Mouse (Mus musculus): ENCODE measurements around the gene Rpl27a. TPM values are rescaled to one million over a fixed set of nuclear protein-coding genes. Genes with fewer than 3 reads are reported as not detected.
A peak's percentile ranks its signal among the peaks of the same experiment; 100 is the strongest.

Rpl27a gene
- polyA plus RNA-seq, 1 experiment from 2014 or later: 140 TPM

DNA sequence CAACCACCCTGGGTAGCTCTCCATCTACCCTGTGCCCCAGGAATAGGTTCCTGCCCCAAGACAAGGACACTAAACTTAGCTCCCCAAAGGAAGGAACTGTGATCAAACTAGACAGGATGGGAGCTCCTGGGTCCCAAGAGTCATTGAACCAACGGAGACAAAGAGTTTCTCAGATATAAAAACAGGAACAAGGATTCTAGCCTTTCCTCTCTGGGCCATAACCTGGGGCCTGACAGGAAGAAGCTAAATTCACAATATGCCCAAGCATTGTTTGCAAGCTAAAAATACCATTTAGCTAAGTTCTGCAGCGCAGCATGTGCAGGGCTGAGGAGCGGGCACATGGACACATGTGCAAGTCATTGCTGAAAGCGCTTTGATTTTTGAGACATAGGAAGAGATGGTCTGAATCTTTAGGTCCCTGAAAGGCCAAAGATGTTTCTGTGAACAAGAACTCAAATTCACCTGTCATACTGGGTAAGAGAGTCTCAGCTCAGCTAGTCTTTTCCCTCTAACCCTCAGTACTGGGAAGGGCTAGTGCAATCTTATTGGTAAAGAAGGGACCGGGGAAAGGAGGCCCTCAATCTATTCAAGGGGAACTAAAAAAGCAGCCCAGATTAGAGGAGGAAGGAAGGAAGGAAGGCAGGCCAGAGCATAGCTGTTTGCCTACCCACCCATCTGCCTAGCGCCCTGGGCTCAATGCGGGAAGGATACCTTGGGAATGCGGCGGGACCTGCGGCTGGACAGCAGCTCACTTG lies 22.8 kb downstream of the Rpl27a start:
- H3K36me3 ChIP-seq: peaks cover 70% of the 10 kb centered on the region
- H3K4me2 ChIP-seq (replicated peaks): no peak overlapping the region
- WGBS: 85% methylated on average over 10 of the region's 10 CpGs
- H3K27ac ChIP-seq (replicated peaks): no peak overlapping the region; the same call in 1 of the 2 replicates
- H3K9me3 ChIP-seq (replicated peaks): no peaks in the 10 kb centered on the region
- no peaks in the 10 kb centered on the region for H3K27me3 ChIP-seq
- H3K4me1 ChIP-seq: peaks cover 12% of the 10 kb centered on the region
- no peak overlapping the region for H3K4me3 ChIP-seq (replicated peaks)
- H3K9ac ChIP-seq: no peak overlapping the region
- no peak for ATAC-seq (ENCODE audit: insufficient number of reproducible peaks, low FRiP score, low TSS enrichment, low read depth)

DNA sequence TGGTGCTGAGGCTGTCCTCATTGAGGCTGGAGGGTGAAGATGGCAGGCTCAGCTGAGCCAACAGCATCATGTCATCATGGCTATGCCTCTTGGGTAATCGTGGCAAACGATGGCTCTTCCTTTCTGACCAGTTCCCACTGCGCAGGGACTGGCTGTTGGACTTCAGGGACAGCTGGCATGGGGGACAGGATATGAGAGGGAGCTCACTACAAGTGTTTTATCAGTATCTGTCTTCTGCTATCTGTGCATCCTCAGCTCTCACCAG lies 23.3 kb downstream of the Rpl27a start:
- 77% methylated on average over 3 of the region's 3 CpGs for WGBS
- no peak overlapping the region for H3K4me3 ChIP-seq (replicated peaks)
- no peak overlapping the region for H3K9ac ChIP-seq
- no peaks in the 10 kb centered on the region for H3K9me3 ChIP-seq (replicated peaks)
- no peaks in the 10 kb centered on the region for H3K27me3 ChIP-seq
- no peak overlapping the region for H3K4me2 ChIP-seq (replicated peaks)
- H3K27ac ChIP-seq (replicated peaks): no peak overlapping the region
- H3K4me1 ChIP-seq: peaks cover 7% of the 10 kb centered on the region
- ATAC-seq (ENCODE audit: insufficient number of reproducible peaks, low FRiP score, low TSS enrichment, low read depth): no peak
- peaks cover 67% of the 10 kb centered on the region for H3K36me3 ChIP-seq

DNA sequence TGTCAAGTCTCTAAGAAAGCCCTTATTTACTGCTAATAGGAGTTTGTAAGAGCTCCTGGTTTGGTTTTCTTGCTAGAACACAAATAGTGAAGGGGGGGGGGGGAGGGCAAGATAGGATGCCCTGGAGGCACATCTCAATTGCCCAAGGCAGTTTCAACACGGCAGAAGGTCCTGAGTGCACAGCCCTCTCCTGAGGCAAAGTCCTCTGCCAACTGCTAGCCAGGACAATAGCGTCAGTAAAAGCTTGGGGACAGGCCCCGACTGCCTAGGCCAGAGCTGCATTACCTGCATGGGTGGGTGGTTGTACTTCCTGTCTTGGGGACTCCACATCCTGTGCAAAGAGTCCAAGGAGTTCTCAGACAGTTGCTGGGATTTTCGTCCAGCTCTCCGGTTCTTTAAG lies 25.8 kb downstream of the Rpl27a start:
- peaks cover 61% of the 10 kb centered on the region for H3K36me3 ChIP-seq
- H3K4me1 ChIP-seq: peaks cover 5% of the 10 kb centered on the region
- no peaks in the 10 kb centered on the region for H3K27me3 ChIP-seq
- H3K4me2 ChIP-seq (replicated peaks): no peak overlapping the region
- H3K9ac ChIP-seq: no peak overlapping the region
- H3K9me3 ChIP-seq (replicated peaks): no peaks in the 10 kb centered on the region
- ATAC-seq (ENCODE audit: insufficient number of reproducible peaks, low FRiP score, low TSS enrichment, low read depth): no peak
- H3K27ac ChIP-seq (replicated peaks): no peak overlapping the region; the same call in 1 of the 2 replicates
- no peak overlapping the region for H3K4me3 ChIP-seq (replicated peaks)
- WGBS: 68% methylated on average over 5 of the region's 5 CpGs

GRCm38 (mm10) chr7:109545255-109545993 lies 26.5 kb downstream of the Rpl27a start:
- ATAC-seq (ENCODE audit: insufficient number of reproducible peaks, low FRiP score, low TSS enrichment, low read depth): no peak
- H3K9ac ChIP-seq: no peak overlapping the region
- H3K4me3 ChIP-seq (replicated peaks): no peak overlapping the region
- peaks cover 5% of the 10 kb centered on the region for H3K4me1 ChIP-seq
- peaks cover 62% of the 10 kb centered on the region for H3K36me3 ChIP-seq
- H3K27ac ChIP-seq (replicated peaks): 0 out of 2 replicates have a peak overlapping the region, but pooled peaks have one; percentile 13
- 73% methylated on average over 10 of the region's 10 CpGs for WGBS
- H3K27me3 ChIP-seq: no peaks in the 10 kb centered on the region
- no peak overlapping the region for H3K4me2 ChIP-seq (replicated peaks)
- H3K9me3 ChIP-seq (replicated peaks): no peaks in the 10 kb centered on the region

GRCm38 (mm10) chr7:109546186-109546585 lies 27.2 kb downstream of the Rpl27a start:
- Histone ChIP-seq H3K4me2 (replicated peaks) (no peak overlapping the region), H3K4me1 (peaks cover 5% of the 10 kb centered on the region), H3K9ac (no peak overlapping the region), H3K36me3 (peaks cover 61% of the 10 kb centered on the region), H3K4me3 (replicated peaks) (no peak overlapping the region), H3K27me3 (no peaks in the 10 kb centered on the region), H3K27ac (replicated peaks) (0 out of 2 replicates have a peak overlapping the region, but pooled peaks have one; percentile 13), H3K9me3 (replicated peaks) (no peaks in the 10 kb centered on the region)
- no peak for ATAC-seq (ENCODE audit: insufficient number of reproducible peaks, low FRiP score, low TSS enrichment, low read depth)
- WGBS: 82% methylated on average over 2 of the region's 2 CpGs

DNA sequence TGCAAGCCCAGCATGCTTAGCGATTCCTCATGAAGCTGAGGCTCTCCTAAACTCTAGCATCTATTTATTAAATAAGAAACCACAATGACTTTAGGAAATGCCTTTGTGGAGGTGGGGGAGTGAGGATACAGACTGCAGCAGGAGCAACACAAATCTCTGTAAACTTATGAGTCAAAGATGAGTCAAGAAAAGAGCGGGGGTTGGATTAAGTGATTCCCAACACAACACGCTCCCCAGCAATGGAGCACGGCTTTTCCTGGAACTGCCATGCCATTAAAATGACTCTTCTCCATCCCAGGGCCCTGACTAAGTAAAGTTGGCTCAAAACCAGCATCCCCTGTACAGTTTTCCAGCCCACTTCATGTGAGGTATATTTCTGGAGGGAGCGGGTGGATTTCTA lies 27.8 kb downstream of the Rpl27a start:
- H3K36me3 ChIP-seq: peaks cover 61% of the 10 kb centered on the region
- peaks cover 5% of the 10 kb centered on the region for H3K4me1 ChIP-seq
- H3K9me3 ChIP-seq (replicated peaks): no peaks in the 10 kb centered on the region
- H3K9ac ChIP-seq: no peak overlapping the region
- 71% methylated on average over 5 of the region's 5 CpGs for WGBS
- ATAC-seq (ENCODE audit: insufficient number of reproducible peaks, low FRiP score, low TSS enrichment, low read depth): no peak
- no peaks in the 10 kb centered on the region for H3K27me3 ChIP-seq
- no peak overlapping the region for H3K4me2 ChIP-seq (replicated peaks)
- no peak overlapping the region for H3K4me3 ChIP-seq (replicated peaks)
- no peak overlapping the region for H3K27ac ChIP-seq (replicated peaks)

- Histone ChIP-seq H3K36me3 (peaks cover 21% of the 10 kb centered on the region), H3K27ac (replicated peaks) (0 out of 2 replicates have a peak overlapping the region, but pooled peaks have one; percentile 5), H3K27me3 (no peaks in the 10 kb centered on the region), H3K9ac (no peak overlapping the region), H3K4me2 (replicated peaks) (no peak overlapping the region), H3K9me3 (replicated peaks) (no peaks in the 10 kb centered on the region), H3K4me1 (peaks cover 24% of the 10 kb centered on the region), H3K4me3 (replicated peaks) (no peak overlapping the region)
- no peak for ATAC-seq (ENCODE audit: insufficient number of reproducible peaks, low FRiP score, low TSS enrichment, low read depth)
- 57% methylated on average over 6 of the region's 6 CpGs for WGBS
Measured at GRCm38 (mm10) chr7:109559536-109559935, 40.6 kb downstream of the Rpl27a start.

- 35% methylated on average over 8 of the region's 8 CpGs for WGBS
- no peak overlapping the region for H3K4me2 ChIP-seq (replicated peaks)
- no peaks in the 10 kb centered on the region for H3K9me3 ChIP-seq (replicated peaks)
- H3K27me3 ChIP-seq: no peaks in the 10 kb centered on the region
- no peak overlapping the region for H3K9ac ChIP-seq
- peaks cover 24% of the 10 kb centered on the region for H3K4me1 ChIP-seq
- H3K4me3 ChIP-seq (replicated peaks): no peak overlapping the region
- peak overlapping the region; percentile 58; the same call in 1 of the 2 replicates for H3K27ac ChIP-seq (replicated peaks)
- H3K36me3 ChIP-seq: peaks cover 8% of the 10 kb centered on the region; the same call in 1 of the 2 replicates
- peak; percentile 74 for ATAC-seq (ENCODE audit: insufficient number of reproducible peaks, low FRiP score, low TSS enrichment, low read depth)
Measured at GRCm38 (mm10) chr7:109561466-109562153, 42.7 kb downstream of the Rpl27a start.

- ATAC-seq (ENCODE audit: insufficient number of reproducible peaks, low FRiP score, low TSS enrichment, low read depth): no peak
- peak overlapping the region; percentile 73 for H3K27ac ChIP-seq (replicated peaks)
- 0 out of 2 replicates have a peak, but pooled peaks cover 3% of the 10 kb centered on the region for H3K36me3 ChIP-seq
- 24% methylated on average over 4 of the region's 4 CpGs for whole genome bisulfite sequencing
- no peaks in the 10 kb centered on the region for H3K27me3 ChIP-seq
- 0 out of 2 replicates have a peak overlapping the region, but pooled peaks have one; percentile 1 for H3K4me2 ChIP-seq (replicated peaks)
- no peak overlapping the region for H3K4me3 ChIP-seq (replicated peaks)
- peaks cover 24% of the 10 kb centered on the region for H3K4me1 ChIP-seq
- no peak overlapping the region for H3K9ac ChIP-seq
- H3K9me3 ChIP-seq (replicated peaks): no peaks in the 10 kb centered on the region
Measured at GRCm38 (mm10) chr7:109562154-109562599, 43.2 kb downstream of the Rpl27a start.

DNA sequence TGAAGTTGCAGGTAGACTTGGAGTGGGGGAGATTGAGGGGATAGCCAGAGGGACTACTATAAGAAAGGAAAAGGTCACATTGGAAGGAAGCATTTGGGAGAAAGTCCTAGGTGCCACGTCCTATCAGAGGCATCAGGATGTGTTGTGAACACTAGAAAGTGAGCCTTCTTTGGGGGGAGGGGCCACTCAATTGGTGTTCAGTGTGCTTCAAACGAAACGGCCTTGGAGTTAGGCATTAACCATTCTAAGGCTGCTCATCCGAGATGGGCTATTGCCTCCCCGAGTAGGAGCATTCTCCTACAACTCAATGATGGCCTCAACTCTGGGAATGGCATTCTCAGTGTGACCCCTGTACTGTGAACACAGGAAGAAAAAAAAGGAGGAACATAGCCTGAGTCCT lies 43.7 kb downstream of the Rpl27a start:
- no peaks in the 10 kb centered on the region for H3K9me3 ChIP-seq (replicated peaks)
- no peaks in the 10 kb centered on the region for H3K27me3 ChIP-seq
- H3K4me1 ChIP-seq: peaks cover 24% of the 10 kb centered on the region
- ATAC-seq (ENCODE audit: insufficient number of reproducible peaks, low FRiP score, low TSS enrichment, low read depth): no peak
- no peak overlapping the region for H3K9ac ChIP-seq
- no peak overlapping the region for H3K4me3 ChIP-seq (replicated peaks)
- H3K4me2 ChIP-seq (replicated peaks): 0 out of 2 replicates have a peak overlapping the region, but pooled peaks have one; percentile 1
- H3K27ac ChIP-seq (replicated peaks): peak overlapping the region; percentile 73
- H3K36me3 ChIP-seq: 0 out of 2 replicates have a peak, but pooled peaks cover 3% of the 10 kb centered on the region
- WGBS: 51% methylated on average over 5 of the region's 5 CpGs

GRCm38 (mm10) chr7:109563775-109564362 lies 44.9 kb downstream of the Rpl27a start:
- peak; percentile 64; the same call in 1 of the 2 replicates for ATAC-seq (ENCODE audit: insufficient number of reproducible peaks, low FRiP score, low TSS enrichment, low read depth)
- Histone ChIP-seq H3K4me3 (replicated peaks) (no peak overlapping the region), H3K9ac (no peak overlapping the region), H3K9me3 (replicated peaks) (no peaks in the 10 kb centered on the region), H3K27me3 (no peaks in the 10 kb centered on the region), H3K4me1 (peaks cover 24% of the 10 kb centered on the region), H3K27ac (replicated peaks) (no peak overlapping the region), H3K4me2 (replicated peaks) (no peak overlapping the region), H3K36me3 (peaks cover 9% of the 10 kb centered on the region; the same call in 1 of the 2 replicates)
- whole genome bisulfite sequencing: 77% methylated on average over 4 of the region's 4 CpGs

All from embryonic facial prominence, embryonic 15.5 days (tissue).